Mouse (Mus musculus) cerebellum, postnatal 25 days (tissue): ENCODE data around the gene Lcn10.
"Not testable (repeated sequence)": the region's sequence is repeated elsewhere in the genome, so short reads cannot be mapped to it uniquely, and the experiment has no call there.

Source experiments
- DNase-seq, 2 experiments: peaks; one replicate each; pipeline ENCODE4 v3.0.0; 2021; ENCODE audit warnings: mixed read lengths in 2 of 2

Lcn10 gene

GRCm38 (mm10) chr2:25708121-25708520 is 25.6 kb downstream of the Lcn10 start:
- peak; percentile 29 to 67 for DNase-seq

GRCm38 (mm10) chr2:25709056-25709455 is 26.5 kb downstream of the Lcn10 start:
- DNase-seq: not testable (repeated sequence)

- DNase-seq: not testable (repeated sequence)
Measured at GRCm38 (mm10) chr2:25709791-25710190, 27.3 kb downstream of the Lcn10 start.

GRCm38 (mm10) chr2:25711641-25712040 is 29.1 kb downstream of the Lcn10 start:
- DNase-seq: not testable (repeated sequence)

- no peak for DNase-seq
Measured at GRCm38 (mm10) chr2:25717222-25717621, 34.7 kb downstream of the Lcn10 start.

GRCm38 (mm10) chr2:25733199-25733930 is 50.8 kb downstream of the Lcn10 start:
- DNase-seq: no peak
